Mouse (Mus musculus): Measurements from ENCODE around the gene Pcbp3.

DNA sequence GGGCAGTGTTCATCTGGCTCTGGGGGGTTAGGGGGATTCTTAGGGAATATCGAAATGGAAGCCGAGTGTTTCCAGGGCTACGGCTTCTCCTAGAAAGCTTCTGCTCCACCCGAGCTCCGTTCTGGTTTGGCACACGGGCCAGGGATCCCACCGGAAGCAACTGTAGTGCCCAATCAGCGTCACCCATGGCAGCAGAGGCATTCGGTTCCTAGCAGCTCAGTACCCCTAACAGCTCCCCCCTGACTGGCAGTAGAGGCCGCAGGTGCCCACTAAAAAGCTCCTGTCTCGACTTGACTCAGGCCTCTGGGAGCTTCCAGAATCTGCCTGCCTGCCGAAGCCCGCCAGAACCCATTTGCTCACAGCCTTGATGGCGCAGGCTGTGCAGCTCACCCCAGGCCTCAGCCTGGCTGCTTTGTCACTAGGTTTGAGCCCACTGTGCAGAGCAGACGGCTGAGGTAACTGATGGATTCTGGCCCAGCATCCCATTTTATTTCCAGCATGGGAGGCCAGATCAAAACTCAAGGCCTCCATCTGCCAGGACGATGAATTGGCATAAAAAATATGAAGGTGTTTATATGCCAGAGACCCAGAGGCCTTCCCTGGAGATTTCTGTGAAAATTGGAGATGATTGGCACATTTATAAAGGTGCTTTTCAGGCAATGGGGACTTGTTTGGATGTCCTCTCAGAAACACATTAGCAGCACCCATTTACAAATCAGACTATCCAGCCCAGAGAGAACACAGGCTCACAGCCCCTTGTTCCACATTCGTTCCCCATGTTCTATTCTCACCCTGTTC, 78.8 kb downstream of the Pcbp3 start:
- TF ChIP-seq EP300 (IDR thresholded peaks at IDR 0.05; ENCODE audit: insufficient read depth, low read depth, low read length) (no peak), CTCF (IDR thresholded peaks at IDR 0.05) (no peak), POLR2A (IDR thresholded peaks at IDR 0.05; ENCODE audit: insufficient read depth, low read depth, low read length) (no peak)

Data from heart, adult 2 months (tissue).